Mouse (Mus musculus) thymus, postnatal 25 days (tissue): Measurements from ENCODE around the gene Mthfr.

Source experiments
- DNase-seq: peaks from one replicate; pipeline ENCODE4 v3.0.0; 2022

Mthfr gene

DNA sequence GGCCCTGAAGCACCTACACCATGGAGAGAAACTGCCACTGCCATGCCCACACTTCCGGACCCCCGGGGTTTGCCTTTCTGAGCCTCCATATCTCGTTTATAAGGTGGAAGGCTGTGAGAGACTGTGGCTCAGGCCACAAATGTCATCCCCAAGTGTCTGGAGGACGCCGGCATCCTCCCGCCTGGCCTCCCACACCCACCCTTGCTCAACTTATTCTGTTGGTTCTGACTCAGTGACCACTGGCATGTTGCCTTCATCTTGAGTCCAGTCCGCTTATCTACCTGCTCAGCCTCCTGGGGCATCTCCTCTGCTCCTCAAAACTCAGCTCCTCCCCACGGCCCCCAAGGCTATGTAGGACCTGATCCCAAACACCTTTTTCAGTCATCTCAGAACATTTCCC lies 28.5 kb downstream of the Mthfr start:
- DNase-seq, result no peak

DNA sequence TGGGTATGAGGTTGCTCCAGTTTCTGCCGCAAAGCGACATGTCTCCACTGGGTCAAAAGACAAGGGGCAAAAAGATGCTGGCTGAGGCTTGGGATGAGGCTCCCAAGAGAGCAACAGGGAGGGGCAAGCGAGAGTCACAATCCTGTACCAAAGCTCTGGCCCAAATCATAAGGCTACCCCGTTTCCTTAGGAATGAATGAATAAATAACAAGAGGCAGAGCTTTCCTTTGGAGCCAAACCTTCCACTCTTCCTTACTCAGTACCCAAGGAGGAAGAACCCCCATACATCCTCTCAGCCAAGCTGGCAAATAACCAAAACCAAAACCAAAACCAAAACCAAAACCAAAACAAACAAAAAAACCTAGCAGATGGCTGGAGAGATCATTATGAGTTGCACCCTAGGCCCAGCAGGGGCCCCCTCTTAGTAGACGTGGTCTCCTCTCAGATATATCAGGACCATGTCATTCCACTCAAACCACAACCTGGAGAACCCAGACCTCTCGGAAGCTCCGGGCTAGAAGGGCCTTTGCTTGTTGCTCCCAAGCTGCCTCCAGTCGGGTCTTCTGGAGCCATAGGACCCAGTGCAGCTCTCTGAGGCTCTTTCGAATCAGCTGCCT lies 30.8 kb downstream of the Mthfr start:
- no peak for DNase-seq

DNA sequence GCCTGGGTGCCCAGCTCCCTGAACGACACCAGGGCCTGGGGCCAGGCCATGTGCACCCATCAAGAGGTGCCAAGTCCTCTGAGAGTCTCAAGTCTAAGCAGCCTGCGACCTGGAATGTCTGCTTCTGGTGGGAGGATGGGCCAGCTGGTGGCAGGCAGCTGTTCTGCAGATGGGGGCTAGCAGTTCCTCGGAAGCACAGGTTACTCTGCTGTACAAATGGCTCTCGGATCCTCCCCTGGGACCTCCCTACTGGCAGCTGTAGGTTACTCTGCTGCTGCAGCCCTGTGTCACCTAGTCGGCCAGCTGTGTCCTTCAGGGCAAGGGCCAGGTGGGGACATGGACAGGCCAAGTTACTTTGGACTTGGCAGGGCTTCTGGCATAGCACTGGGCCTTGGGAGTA lies 32.6 kb downstream of the Mthfr start:
- DNase-seq, result no peak

DNA sequence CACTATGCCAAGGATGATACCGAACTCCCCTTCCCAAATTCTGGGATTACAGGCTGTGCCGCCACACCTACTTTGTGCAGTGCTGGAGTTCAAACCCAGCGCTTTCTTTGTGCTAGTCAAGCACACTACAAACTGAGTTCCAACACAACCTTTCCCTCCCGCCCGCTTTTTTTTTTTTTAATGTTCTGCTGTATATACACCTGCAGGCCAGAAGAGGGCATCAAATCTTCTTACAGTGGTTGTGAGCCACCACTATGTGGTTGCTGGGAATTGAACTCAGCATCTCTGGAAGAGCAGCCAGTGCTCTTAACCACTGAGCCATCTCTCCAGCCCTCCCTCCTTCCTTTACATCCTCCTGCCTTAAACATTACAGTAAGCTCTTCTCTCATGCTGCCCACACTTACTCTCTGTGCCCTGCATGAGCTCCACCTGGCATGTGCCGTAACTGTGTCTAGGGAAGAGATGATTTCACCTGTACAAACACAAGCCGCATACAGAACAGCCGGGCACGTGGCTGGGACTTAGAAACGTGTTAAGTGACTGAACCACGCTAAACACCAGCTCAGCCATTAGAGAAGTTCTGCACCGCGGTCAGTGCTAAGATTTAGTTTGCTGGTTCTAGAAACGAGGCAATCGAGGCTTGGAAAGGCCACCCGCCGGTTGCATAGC lies 35.8 kb downstream of the Mthfr start:
- peak; percentile 23 for DNase-seq

DNA sequence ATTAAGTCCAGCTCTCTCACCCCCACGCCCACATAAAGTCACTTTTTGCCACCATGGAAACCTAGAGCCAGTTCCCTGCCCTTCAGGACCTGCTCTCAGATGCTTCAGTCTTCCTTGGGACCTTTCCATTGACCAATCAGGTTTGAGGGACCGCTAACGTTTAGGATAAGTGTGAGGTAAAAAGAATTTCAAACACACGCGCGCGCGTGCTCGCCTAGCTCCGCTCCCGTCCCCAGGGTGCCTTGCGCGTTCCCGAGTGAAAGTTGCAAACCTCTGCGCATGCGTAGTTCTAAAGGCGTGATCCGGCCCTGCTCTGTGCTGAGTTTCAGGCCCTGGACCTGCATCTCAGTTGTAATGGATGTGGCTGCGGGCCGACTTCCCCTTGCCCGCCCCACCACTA lies 36.4 kb downstream of the Mthfr start:
- DNase-seq, result peak; percentile 75

DNA sequence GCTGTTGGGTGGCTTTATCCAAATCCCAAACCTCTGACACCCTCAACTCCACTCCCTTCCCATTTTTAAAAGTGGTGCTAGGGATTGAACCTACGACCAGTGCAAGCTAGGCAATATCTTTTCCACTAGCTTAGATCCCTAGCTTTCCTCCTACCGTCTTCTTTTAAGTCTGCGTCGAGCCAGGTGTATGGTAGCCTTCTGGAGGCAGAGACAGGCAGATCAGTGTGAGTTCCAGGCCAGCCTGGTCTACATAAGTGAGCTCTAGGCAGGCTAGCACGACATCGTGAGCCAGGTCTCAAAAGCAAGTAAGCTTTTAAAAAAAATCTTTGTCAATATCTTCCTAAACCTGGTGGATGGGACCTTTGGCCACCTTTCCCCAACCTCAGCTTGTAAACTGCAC lies 37.0 kb downstream of the Mthfr start:
- no peak for DNase-seq

DNA sequence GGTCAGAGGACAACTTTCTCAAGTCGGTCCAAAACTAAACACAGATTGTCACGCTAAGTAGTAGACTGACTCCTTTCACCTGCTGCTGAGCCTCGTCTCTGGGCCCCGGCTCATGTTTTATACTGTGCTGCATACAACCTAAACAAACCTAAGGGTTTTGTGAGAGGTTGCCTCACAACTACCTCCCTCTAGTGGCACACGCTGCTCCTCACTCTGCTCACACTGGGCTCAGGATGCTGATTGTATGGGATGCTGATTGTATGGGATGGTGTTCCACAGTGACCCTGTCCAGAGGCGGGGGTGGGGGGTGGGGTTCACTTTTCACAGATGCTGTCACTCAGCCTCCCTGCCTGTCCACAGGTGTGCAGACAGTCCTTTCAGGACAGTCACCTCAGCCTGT lies 40.3 kb downstream of the Mthfr start:
- no peak for DNase-seq

DNA sequence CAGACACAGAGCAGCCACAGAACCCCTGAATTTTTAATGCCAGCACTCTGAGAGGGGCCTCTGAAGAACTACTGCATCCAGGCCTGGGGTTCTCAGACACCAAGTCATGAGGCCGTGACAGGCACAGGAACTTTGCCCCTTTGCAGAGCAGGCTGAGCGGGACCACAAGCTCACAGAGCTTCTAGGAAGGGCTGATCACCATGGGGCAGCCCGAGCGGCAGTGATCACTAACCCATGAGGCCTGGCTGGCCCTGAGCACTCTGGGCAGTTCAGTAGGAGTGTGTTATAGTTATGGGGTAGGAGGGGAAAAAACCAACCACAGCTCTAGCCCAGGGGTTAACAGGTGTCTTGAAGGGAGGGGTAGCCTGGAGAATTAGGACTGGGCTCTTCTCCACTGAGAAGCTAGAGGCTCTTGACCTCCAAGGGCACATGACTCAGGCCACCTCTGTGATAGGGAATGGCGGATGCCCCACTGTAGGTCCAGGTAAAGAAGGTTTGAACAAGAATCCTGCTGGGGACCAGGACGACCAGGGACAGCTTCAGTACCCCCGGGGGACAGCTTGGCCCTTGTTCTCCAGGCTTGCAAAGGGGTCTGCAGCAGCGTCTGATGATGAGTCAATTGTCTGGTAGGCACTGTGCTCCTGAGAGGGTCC lies 41.2 kb downstream of the Mthfr start:
- no peak for DNase-seq

DNA sequence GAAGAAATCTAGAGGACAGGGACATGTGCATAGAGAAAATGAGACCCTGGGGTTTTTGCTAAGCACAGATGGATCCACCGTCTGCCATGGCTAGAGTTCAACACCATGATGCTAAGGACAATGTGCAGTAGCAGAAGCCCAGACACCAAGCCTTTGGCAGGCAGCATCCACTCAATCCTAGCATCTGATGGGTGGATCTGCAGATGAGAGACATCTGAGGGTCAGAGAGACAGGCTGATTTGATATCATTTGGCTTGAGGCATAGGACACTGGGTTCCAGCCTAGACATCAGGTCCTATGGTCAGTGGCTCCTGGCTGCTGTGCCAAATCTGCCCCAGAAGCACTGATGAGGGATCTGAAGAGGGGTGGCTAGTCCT lies 41.7 kb downstream of the Mthfr start:
- DNase-seq, result no peak

DNA sequence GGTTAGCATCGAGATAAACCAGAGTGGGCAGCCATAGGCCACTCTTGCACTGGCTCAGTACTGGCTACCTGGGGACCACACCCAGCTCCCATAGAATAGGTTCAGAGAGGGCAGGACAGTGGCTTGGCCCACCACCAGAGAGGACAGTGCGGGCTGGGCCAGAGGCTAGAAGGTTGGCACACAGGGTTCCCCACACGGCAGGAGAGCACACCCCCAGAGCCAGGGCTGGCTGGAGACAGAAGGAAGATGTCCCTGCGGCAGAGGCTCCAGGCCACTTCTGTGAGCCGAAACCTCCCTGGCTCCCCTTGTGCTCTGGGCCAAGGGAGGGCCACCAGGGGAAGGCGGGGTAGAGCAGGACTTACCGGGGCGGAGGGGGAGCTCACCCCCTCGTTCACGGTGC lies 42.3 kb downstream of the Mthfr start:
- DNase-seq, result no peak

DNA sequence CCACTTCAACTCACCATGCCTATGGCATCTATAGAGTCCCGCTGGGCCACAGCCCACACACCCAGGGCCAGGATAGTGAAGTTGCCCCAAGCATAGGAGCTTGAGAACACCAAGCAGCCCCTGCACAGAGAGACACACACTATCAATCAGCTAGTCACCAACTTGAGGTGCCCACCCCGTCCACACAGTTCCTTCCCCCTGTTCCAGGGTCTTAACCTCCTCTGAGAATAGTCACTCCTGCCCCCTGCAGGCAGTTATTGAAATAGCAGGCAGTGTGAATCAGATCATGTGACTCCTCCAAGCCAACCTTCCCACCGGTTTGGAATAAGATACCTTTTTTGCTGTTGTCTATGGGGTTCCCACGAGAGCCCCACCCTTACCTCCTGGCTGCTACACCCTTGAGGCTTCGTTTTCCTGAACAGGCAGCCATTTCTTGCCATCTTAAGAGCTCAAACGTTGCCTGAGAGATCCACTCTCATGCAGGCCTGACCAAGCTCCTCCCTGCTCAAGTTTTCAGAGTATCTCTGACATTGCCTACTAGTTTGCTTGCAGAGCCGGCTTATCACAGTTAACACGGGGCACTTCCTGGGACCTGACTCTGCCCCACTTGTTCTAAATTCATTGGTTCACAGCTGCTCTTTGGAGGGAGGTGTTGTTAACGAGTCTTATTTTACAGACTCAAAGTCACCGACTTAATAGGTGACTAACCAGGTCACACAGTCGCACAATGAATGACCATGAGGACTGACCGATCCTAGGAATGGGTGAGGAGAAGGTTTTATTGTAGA lies 43.6 kb downstream of the Mthfr start:
- peak; percentile 80 for DNase-seq

DNA sequence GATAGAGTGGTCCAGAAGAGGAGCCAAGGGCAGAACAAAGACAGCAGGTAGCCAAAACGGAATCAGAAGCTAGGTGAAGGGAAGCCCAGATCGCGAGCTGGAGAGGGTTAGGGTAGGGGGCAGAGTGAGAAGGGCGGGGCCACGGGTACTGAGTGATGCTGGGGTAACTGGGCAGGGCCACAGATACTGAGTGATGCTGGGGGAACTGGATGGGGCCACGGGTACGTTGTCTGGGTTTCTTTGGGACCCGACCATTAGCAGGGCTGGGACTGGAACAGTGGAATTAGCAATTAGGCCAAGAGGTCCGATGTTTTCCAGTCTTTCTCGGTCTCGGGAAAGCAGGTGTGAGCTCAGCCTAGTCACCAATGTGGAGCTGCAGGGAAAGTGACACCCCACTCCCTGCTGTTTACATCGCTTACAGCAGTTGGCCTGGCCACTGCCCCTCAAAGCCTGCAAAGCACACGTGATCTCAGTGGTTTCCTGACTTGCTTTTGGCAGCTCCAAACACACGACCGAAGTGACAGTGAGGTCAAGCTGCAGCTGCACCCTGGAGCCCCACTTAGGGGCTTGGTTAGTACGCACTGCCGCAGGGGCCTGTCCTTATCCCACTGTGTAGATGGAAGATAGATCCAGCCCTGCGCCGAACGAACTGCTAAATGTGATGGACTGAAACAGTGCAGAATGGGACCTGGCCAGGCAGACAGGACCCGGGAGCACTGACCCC lies 44.5 kb downstream of the Mthfr start:
- DNase-seq, result peak; percentile 70

DNA sequence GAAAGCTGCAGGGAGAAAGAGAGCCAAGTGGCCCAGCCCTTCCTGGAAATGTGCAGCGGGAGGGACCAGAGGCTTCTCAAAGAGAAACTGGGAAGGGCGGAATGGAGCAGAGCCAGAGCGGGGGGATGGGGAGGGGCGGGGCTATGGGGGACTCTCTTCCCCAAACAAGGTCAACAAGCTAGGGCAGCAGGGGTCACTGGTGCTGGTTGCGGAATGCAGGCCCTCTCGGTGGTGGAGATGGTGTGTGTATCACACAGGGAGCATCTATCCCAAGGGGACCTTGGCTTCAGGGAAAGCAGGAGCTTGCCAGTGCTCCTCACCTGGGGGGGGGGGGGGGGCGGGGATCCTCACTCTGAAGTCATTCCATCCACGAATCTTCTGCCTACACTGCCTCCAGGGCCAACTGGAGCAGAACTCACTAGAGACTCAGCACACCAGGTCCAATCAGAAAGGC lies 45.4 kb downstream of the Mthfr start:
- DNase-seq, result no peak

DNA sequence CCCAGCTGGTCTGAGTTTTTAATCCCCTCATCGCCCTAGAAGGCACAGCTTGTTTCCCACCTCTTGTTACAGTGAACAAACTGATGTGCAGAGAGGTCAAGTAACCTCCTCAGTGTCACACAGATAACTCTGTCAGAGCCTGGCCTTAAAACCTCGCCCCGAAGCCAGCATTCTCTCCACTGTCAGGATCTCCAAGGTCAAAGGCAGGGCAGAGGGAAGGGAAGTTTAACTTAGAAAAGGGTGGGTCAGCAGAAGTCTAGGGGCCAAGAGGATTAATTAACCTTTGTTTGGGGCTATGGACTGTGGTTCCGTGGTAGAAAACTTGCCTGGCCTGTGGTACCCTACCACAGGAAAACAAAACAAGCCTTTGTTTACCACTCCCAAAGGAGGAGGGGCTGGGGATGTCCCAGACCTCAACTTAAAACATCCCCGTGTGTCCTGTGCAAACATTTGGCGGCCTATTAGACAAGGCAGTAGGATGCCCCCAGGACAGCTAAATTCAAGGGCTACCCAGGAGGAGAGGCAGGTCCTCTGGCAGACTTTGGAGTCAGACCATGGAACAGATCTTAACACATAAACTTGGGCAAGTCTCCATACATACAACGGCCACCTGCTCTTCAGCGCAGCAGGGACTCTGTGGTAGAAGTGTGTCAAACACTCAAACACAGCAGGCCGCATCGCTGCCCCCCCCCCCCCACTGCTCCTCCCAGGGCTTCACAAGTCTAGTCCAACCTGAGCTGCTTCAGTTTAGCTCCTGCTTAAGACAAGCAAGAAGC lies 46.4 kb downstream of the Mthfr start:
- DNase-seq, result peak; percentile 66

DNA sequence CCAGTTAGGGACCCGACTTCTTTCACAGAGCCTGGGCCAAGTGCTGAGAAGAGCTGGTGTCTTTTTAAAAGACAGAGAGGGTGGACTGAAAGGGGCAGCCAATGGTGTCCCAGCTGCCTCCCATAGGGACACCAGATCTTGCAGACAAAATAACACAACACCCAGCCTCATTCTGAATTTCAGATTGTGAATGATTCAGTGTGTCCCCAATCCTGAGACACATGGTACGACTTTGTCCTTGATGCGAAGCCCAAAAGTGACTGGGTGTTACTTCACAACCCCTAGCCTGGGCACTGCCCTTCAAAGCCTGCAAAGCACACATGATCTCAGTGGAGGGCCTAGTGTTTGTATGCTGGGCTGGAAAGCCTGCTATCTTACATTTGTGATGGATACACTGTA lies 47.0 kb downstream of the Mthfr start:
- no peak for DNase-seq

DNA sequence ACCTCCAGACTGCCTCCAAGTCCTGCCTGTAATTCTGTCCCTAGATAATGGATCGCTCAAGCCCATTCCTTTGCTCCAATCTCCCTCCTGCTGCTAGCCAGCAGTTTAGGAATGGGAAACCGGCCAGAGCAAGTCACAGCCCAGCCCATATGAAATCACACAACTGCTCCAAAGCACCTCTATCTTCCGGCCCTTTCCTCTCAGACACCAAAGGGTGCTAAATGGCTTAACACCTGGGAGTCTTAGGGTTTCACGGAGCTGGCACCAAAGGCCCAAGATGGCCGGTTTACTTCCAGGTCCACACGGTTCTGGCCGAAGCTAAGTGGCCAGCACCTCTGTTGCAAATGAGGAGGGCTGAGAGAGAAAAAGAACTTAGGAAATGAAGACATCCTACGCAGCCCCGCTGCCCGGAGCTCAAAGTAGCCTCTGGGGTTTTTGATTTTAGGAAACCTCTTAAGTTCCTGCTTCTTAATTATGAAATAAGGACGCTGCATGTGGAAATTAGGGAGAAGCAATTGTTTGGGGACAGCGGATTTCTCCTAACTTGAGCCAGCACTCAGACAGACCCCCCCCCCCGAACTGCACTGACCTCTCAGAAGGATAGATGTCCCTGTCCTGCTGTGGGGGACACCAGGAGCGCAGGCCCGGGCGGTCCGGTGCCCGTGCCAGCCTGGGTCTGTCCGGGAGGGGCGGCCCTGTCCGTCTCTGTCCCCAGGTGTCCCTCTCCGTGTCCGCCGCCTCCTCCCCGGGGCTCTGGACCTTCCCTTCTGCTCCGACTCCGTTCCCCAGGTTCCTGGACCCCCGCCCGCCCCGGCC lies 48.4 kb downstream of the Mthfr start:
- peak; percentile 51 for DNase-seq

DNA sequence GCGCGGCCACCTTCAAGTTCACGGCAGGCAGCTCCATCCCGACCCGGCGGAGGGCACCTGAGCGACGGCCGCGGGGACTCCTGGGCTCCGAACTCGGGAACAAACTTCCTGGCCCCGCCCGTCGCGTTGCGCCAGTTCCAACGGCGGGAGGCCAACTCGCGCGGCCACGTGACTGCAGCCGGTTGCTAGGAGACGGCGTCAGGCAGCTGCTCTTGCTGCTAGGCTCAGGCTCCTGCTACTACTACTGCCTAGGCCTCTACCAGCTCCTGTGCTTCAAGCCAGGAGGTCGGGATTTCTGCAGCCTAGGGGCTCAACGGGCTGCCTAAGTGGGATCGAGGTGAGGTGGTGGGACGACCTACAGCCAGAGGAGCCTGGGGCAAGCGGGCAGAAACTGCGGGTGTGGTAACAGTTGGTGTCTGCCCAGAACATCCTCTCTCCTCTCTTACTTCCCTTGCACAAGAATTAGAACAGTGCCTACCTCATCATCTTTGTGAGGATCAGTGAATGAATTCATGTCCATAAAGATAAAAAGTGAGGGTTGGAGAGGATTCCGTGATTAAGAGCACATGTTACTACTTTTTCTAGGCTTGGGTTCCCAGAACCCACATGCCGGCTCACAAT lies 49.1 kb downstream of the Mthfr start, which contains the start of gene Agtrap:
TSS of gene Agtrap (minus strand) at position 125 of the 621 bp plus-strand sequence.
- DNase-seq, result peak; percentile 95

DNA sequence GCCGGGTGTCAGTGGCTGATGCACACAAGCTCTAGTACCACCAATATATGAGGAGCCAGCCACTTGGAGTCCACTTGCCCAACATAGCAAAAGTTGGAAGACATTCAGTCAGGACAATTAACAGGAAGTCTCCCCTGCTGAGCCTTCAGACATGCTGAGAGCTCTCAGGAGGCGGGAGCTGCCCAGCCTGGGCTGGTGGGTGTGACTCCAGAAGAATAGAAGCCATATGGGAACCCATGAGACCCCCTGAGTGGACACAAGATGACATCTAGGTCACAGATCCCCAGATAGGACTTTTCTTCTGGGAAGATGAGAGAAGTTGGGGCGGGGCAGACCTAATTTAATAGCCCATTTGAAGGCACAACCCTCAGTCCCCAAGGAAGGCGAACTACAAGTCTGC lies 50.3 kb downstream of the Mthfr start:
- DNase-seq, result no peak

DNA sequence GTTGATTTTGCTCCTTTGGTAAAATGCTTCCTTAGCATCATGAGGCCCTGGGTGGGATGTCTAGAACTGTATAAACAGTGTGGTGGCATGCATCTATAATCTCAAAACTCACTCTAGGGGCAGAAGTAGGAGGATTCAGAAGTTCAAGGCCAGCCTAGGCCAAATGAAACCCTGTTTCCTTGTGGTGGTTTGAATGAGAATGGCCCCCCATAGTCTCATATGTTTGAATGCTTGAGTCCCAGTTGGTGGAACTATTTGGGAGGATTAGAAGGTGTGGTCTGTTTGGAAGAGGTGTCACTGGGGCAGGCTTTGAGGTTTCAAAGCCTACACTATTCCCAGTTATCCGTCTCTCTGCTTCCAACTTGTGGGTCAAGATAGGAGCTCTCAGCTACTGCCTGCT lies 52.3 kb downstream of the Mthfr start:
- no peak for DNase-seq

DNA sequence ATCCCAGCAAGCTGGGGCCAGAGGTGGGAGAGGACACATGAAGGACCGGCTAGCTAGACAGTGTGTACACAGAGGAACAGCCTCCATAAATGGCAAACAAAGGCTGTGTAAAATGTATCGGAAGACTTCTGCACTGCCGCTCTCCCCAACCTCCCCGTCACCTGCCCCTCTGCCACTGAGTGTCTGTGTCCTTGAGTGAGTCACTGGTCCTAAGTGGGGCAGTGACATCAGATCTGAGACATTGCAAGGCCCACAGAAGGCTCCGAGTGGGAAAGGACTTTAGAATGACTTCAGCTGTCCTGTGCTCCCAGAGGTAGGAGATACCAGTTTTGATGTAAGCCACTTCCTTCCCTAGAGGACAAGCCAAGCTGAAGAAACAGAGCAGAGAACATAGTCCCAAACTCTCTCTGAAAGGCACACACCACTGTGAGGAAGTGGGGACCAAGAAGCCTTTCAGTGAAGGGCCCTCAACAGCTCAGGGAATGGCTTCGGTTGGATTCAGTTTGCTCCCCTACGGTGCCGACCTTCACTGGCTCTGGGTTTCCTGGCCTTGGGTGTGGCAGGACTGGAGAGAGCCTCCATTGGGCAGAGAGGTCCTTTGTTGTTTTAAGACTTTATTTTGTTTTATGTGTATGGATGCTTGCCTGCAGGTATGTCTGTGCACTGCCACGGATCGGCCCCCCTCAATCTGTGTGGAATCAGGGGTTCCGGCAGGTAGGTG lies 53.8 kb downstream of the Mthfr start:
- no peak for DNase-seq
